Mouse (Mus musculus) G1E (cell line): ENCODE measurements around the gene Rab5c. TPM values are rescaled to one million over a fixed set of nuclear protein-coding genes. Genes with fewer than 3 reads are reported as not detected.

ENCODE experiments used
- ATAC-seq: 2 replicates; pipeline ENCODE4 v1.8.0; 2016; ENCODE audit warnings: mild to moderate bottlenecking; ENCODE audit not compliant: insufficient number of reproducible peaks, poor library complexity, low FRiP score, severe bottlenecking; ENCODE audit errors: extremely low read depth
- DNase-seq: peaks from one replicate; pipeline ENCODE4 v3.0.0; 2012; ENCODE audit warnings: low spot score
- H3K27me3 ChIP-seq: 2 replicates; pipeline ENCODE4 v1.6.1; 2012; ENCODE audit warnings: mild to moderate bottlenecking, low read length, inconsistent platforms; ENCODE audit not compliant: insufficient read depth
- H3K36me3 ChIP-seq: replicated peaks from 2 replicates; pipeline ENCODE3; 2012; ENCODE audit warnings: mild to moderate bottlenecking, inconsistent platforms
- H3K4me1 ChIP-seq: 2 replicates; pipeline ENCODE4 v1.6.1; 2012; ENCODE audit warnings: low read depth, low read length, inconsistent platforms, mixed read lengths; ENCODE audit not compliant: insufficient read depth
- H3K4me3 ChIP-seq: 2 replicates; pipeline ENCODE4 v1.5.1; 2012; ENCODE audit warnings: low read depth, mild to moderate bottlenecking, inconsistent platforms, low read length, moderate library complexity, mixed read lengths
- H3K9me3 ChIP-seq: replicated peaks from 2 replicates; pipeline ENCODE4 v1.6.1; 2012; ENCODE audit warnings: inconsistent platforms
- CTCF ChIP-seq: IDR thresholded peaks from 2 replicates; pipeline ENCODE4 v1.5.1; 2012; ENCODE audit warnings: low read depth, low read length, inconsistent platforms, mixed read lengths
- GATA1 ChIP-seq: IDR thresholded peaks from 2 replicates; pipeline ENCODE4 v1.6.1; 2012; ENCODE audit warnings: borderline replicate concordance, low read length, inconsistent platforms, mixed read lengths
- GATA2 ChIP-seq: IDR thresholded peaks from 2 replicates; pipeline ENCODE4 v1.6.1; 2012; ENCODE audit warnings: low read depth, low read length, inconsistent platforms, borderline replicate concordance
- POLR2AphosphoS5 ChIP-seq: IDR thresholded peaks from 2 replicates; pipeline ENCODE4 v1.6.1; 2012; ENCODE audit warnings: low read depth, low read length, inconsistent platforms; ENCODE audit not compliant: insufficient replicate concordance
- TAL1 ChIP-seq: conservative IDR thresholded peaks from 2 replicates; pipeline ENCODE4 v1.6.1; 2012; ENCODE audit warnings: low read depth, low read length, inconsistent platforms, mixed read lengths
- polyA plus RNA-seq: library from polyadenylated mRNA; stranded (reverse); fragments of >175 nt; gene quantifications from 2 replicates; pipeline ENCODE4 v1.2.3, GENCODE M21; 2012
- total RNA-seq, 2 experiments: library from RNA; stranded (forward) in 1 of 2; stranded (reverse) in 1 of 2; fragments of 200-1000 nt in 1 of 2; fragments of >200 nt in 1 of 2; fragmentation: Nextera tagmentation in 1 of 2; gene quantifications; 2 replicates each; pipeline ENCODE4 v1.2.3; 2014 to 2017

Gene Rab5c
- total RNA-seq (2014; fragmentation: Nextera tagmentation): 181 and 202 TPM in 2 replicates
- total RNA-seq (2017): 153 and 173 TPM in 2 replicates
- 362 and 429 TPM in 2 replicates for polyA plus RNA-seq

GRCm38 (mm10) chr11:100738066-100738604 is at the start of gene Rab5c:
Gene Rab5c (minus strand): TSS chr11:100738215.
- Histone ChIP-seq H3K27me3 (no peaks in the 10 kb centered on the region), H3K36me3 (peaks cover 31% of the 10 kb centered on the region), H3K4me3 (peak within 1 kb of the TSS; percentile 97), H3K4me1 (peaks cover 47% of the 10 kb centered on the region), H3K9me3 (no peaks in the 10 kb centered on the region)
- ATAC-seq (peak; percentile 91), DNase-seq (peak; percentile 99)
- TF ChIP-seq TAL1 (no peak), CTCF (no peak), POLR2AphosphoS5 (no peak), GATA1 (no peak), GATA2 (no peak)

- TF ChIP-seq GATA2 (no peak), TAL1 (no peak), CTCF (no peak), POLR2AphosphoS5 (no peak), GATA1 (no peak)
- Histone ChIP-seq H3K9me3 (no peaks in the 10 kb centered on the region), H3K4me1 (no peaks in the 10 kb centered on the region; the same call in 1 of the 2 replicates), H3K36me3 (peaks cover 98% of the 10 kb centered on the region), H3K4me3 (no peak overlapping the region), H3K27me3 (no peaks in the 10 kb centered on the region)
- no peak for ATAC-seq
- no peak for DNase-seq
Measured at GRCm38 (mm10) chr11:100785774-100786173, 47.8 kb upstream of the Rab5c start.

GRCm38 (mm10) chr11:100784286-100784685 is 46.3 kb upstream of the Rab5c start:
- no peaks in the 10 kb centered on the region; the same call in 1 of the 2 replicates for H3K4me1 ChIP-seq
- H3K36me3 ChIP-seq: peaks cover 98% of the 10 kb centered on the region
- H3K27me3 ChIP-seq: no peaks in the 10 kb centered on the region
- H3K4me3 ChIP-seq: no peak overlapping the region
- no peak for ATAC-seq
- TF ChIP-seq GATA2: no peak
- TF ChIP-seq TAL1: no peak
- TF ChIP-seq POLR2AphosphoS5: no peak
- TF ChIP-seq CTCF: no peak
- TF ChIP-seq GATA1: no peak
- H3K9me3 ChIP-seq: no peaks in the 10 kb centered on the region
- DNase-seq: no peak

GRCm38 (mm10) chr11:100782568-100782967 is 44.6 kb upstream of the Rab5c start:
- Histone ChIP-seq H3K27me3 (no peaks in the 10 kb centered on the region), H3K4me3 (no peak overlapping the region), H3K9me3 (no peaks in the 10 kb centered on the region), H3K4me1 (no peaks in the 10 kb centered on the region; the same call in 1 of the 2 replicates), H3K36me3 (peaks cover 96% of the 10 kb centered on the region)
- TF ChIP-seq CTCF: no peak
- no peak for TF ChIP-seq TAL1
- no peak for TF ChIP-seq GATA1
- no peak for TF ChIP-seq POLR2AphosphoS5
- TF ChIP-seq GATA2: no peak
- ATAC-seq (no peak), DNase-seq (no peak)

- Histone ChIP-seq H3K36me3 (peaks cover 95% of the 10 kb centered on the region), H3K27me3 (no peaks in the 10 kb centered on the region)
- ATAC-seq: no peak
Measured at GRCm38 (mm10) chr11:100781763-100782475, 43.9 kb upstream of the Rab5c start.

GRCm38 (mm10) chr11:100780247-100780646 is 42.2 kb upstream of the Rab5c start:
- no peak for TF ChIP-seq POLR2AphosphoS5
- no peak for TF ChIP-seq GATA2
- no peak for TF ChIP-seq TAL1
- TF ChIP-seq CTCF: no peak
- TF ChIP-seq GATA1: no peak
- Histone ChIP-seq H3K36me3 (peaks cover 90% of the 10 kb centered on the region), H3K4me1 (no peaks in the 10 kb centered on the region; the same call in 1 of the 2 replicates), H3K9me3 (no peaks in the 10 kb centered on the region), H3K27me3 (no peaks in the 10 kb centered on the region), H3K4me3 (no peak overlapping the region)
- no peak for ATAC-seq
- DNase-seq: no peak

More at GRCm38 (mm10) chr11:100781763-100782475, 43.9 kb upstream of the Rab5c start:
- Histone ChIP-seq H3K4me3 (no peak overlapping the region), H3K4me1 (no peaks in the 10 kb centered on the region; the same call in 1 of the 2 replicates), H3K9me3 (no peaks in the 10 kb centered on the region)
- no peak for DNase-seq
- no peak for TF ChIP-seq TAL1
- no peak for TF ChIP-seq GATA2
- TF ChIP-seq GATA1: no peak
- TF ChIP-seq POLR2AphosphoS5: no peak
- no peak for TF ChIP-seq CTCF

- TF ChIP-seq GATA2: no peak
- TF ChIP-seq POLR2AphosphoS5: no peak
- TF ChIP-seq GATA1: no peak
- TF ChIP-seq CTCF: no peak
- no peak for TF ChIP-seq TAL1
- Histone ChIP-seq H3K9me3 (no peaks in the 10 kb centered on the region), H3K4me3 (no peak overlapping the region), H3K27me3 (no peaks in the 10 kb centered on the region), H3K4me1 (peaks cover 6% of the 10 kb centered on the region; the same call in 1 of the 2 replicates), H3K36me3 (peaks cover 73% of the 10 kb centered on the region)
- ATAC-seq (no peak), DNase-seq (no peak)
Measured at GRCm38 (mm10) chr11:100778069-100778468, 40.1 kb upstream of the Rab5c start.
